Mouse (Mus musculus) layer of hippocampus, adult 18-20 months (tissue): ENCODE measurements around the gene 4933405O20Rik. TPM values are rescaled to one million over a fixed set of nuclear protein-coding genes. Genes with fewer than 3 reads are reported as not detected.

Experiments
- DNase-seq, 2 experiments: peaks; one replicate each; pipeline ENCODE4 v3.0.0; 2022; ENCODE audit warnings: low spot score in 2 of 2
- long read RNA-seq: library from polyadenylated mRNA; stranded (forward); transcript quantifications from one replicate; pipeline ENCODE4 v2.0.0, GENCODE M21; 2021
- total RNA-seq, 2 experiments: library from RNA; stranded (reverse); gene quantifications; 2 replicates each; pipeline ENCODE4 v1.2.3; 2021

Gene 4933405O20Rik
- total RNA-seq: under 1 TPM; 0.22 to 0.25 TPM
- long read RNA-seq: 0 reads

- DNase-seq: no peak
These were observed at the start of gene 4933405O20Rik for GRCm38 (mm10) chr7:50598890-50599289. 4933405O20Rik (plus strand) TSS chr7:50599190.

- peak; percentile 11 to 35 for DNase-seq
These were observed 49.4 kb upstream of the 4933405O20Rik start for GRCm38 (mm10) chr7:50549572-50549971.

- DNase-seq: peak in 1 of 2 experiments; percentile 43
These were observed 47.6 kb upstream of the 4933405O20Rik start for GRCm38 (mm10) chr7:50551426-50551825.

- DNase-seq: no peak
These were observed 36.3 kb upstream of the 4933405O20Rik start for GRCm38 (mm10) chr7:50562708-50563107.

GRCm38 (mm10) chr7:50573841-50574240, 25.1 kb upstream of the 4933405O20Rik start:
- no peak for DNase-seq

- DNase-seq: no peak
These were observed 10.2 kb upstream of the 4933405O20Rik start for GRCm38 (mm10) chr7:50588642-50589424.

- DNase-seq: peak; percentile 40 to 62
These were observed 15.1 kb downstream of the 4933405O20Rik start for GRCm38 (mm10) chr7:50614101-50614500.

- DNase-seq: no peak
These were observed 30.2 kb downstream of the 4933405O20Rik start for GRCm38 (mm10) chr7:50629186-50629585.

- no peak for DNase-seq
These were observed 34.2 kb downstream of the 4933405O20Rik start for GRCm38 (mm10) chr7:50633147-50633546.
